Comparison of ENCODE assay signal across 17 mouse cellular contexts in genomic region chr7:115333046-115333577, GRCm38 (mm10).
DNase-seq lines count a peak whose midpoint lies in the region; ATAC-seq and TF ChIP-seq lines count a peak whose summit lies in the region.
"Had no signal": no experiment of that assay in that cellular context is flagged by ENCODE, and none has a peak within 500 bp of the region (broad histone marks: within the 10 kb centered on the region; RNA-seq: fewer than 3 reads in every experiment).

No protein-coding gene starts in this region.

- H3K27ac ChIP-seq in intestine, postnatal 0 days (ENCODE audit: low read depth, low read length), result no peak overlapping the region
- H3K27ac ChIP-seq: heart, embryonic 10.5 days; hindbrain, embryonic 10.5 days; stomach, embryonic 15.5 days had no signal

- no peak for TF ChIP-seq CTCF in intestine, postnatal 0 days (IDR thresholded peaks at IDR 0.05; ENCODE audit: low read depth)

- WGBS in intestine, postnatal 0 days, result 58% methylated on average over 1 of the region's 1 CpGs

- H3K4me3 ChIP-seq in intestine, postnatal 0 days (ENCODE audit: low read depth, low read length), result no peak overlapping the region
- H3K4me3 ChIP-seq: heart, embryonic 10.5 days; hindbrain, embryonic 10.5 days; stomach, embryonic 15.5 days had no signal

- no peaks in the 10 kb centered on the region for H3K4me1 ChIP-seq in intestine, postnatal 0 days (replicated peaks; ENCODE audit: control insufficient read depth, insufficient read depth, low read length)
- H3K4me1 ChIP-seq: hindbrain, embryonic 10.5 days; stomach, embryonic 15.5 days had no signal

- DNase-seq in heart, postnatal 10 days, result peak; percentile 16 to 27
- no peak for DNase-seq in heart, postnatal 14 days
- peak; percentile 67 for DNase-seq in Muller cell, postnatal 12 days (ENCODE audit: inconsistent ontology term)
- peak; percentile 46 for DNase-seq in adrenal gland, adult 8-10 months
- DNase-seq in cerebellum, adult 8-10 months, result peak; percentile 14
- no peak for DNase-seq in retina, embryonic 14.5 days (ENCODE audit: low spot score)
- no peak for DNase-seq in thymus, postnatal 36 days
- DNase-seq: forebrain, postnatal 0 days; layer of hippocampus, postnatal 36 days; left cerebral cortex, postnatal 4 days; lung, postnatal 10 days; thymus, postnatal 25 days had no signal

- no peak for ATAC-seq in intestine, postnatal 0 days
- ATAC-seq: forebrain, postnatal 0 days had no signal

- no peaks in the 10 kb centered on the region for H3K9me3 ChIP-seq in intestine, postnatal 0 days (ENCODE audit: control insufficient read depth)
- H3K9me3 ChIP-seq: stomach, embryonic 15.5 days had no signal

- H3K27me3 ChIP-seq in intestine, postnatal 0 days (replicated peaks; ENCODE audit: control insufficient read depth, insufficient read depth, low read length), result no peaks in the 10 kb centered on the region
- H3K27me3 ChIP-seq: stomach, embryonic 15.5 days had no signal

- no peak overlapping the region for H3K9ac ChIP-seq in intestine, postnatal 0 days (ENCODE audit: low read depth, low read length)
- H3K9ac ChIP-seq: forebrain, postnatal 0 days; stomach, embryonic 15.5 days had no signal

- no peak overlapping the region for H3K4me2 ChIP-seq in intestine, postnatal 0 days (replicated peaks; ENCODE audit: low read depth)
- H3K4me2 ChIP-seq: liver, embryonic 11.5 days; stomach, embryonic 15.5 days had no signal

- intact Hi-C loops in heart, postnatal 10 days (cut with DNase I), result no loop called here
- intact Hi-C loops in heart, postnatal 14 days (cut with DNase I), result no loop called here

- no peaks in the 10 kb centered on the region for H3K36me3 ChIP-seq in intestine, postnatal 0 days (ENCODE audit: control insufficient read depth, insufficient read depth)
- H3K36me3 ChIP-seq: heart, embryonic 10.5 days; hindbrain, embryonic 10.5 days; stomach, embryonic 15.5 days had no signal

Comparison
In these comparisons a context has a peak if more than half of its experiments do, and no peak if none do; other contexts are left out.
1. DNase-seq: peak in heart, postnatal 10 days (2 of 2), Muller cell, postnatal 12 days (single experiment), adrenal gland, adult 8-10 months (single experiment) and cerebellum, adult 8-10 months (single experiment); none in heart, postnatal 14 days (0 of 2), retina, embryonic 14.5 days (single experiment) and thymus, postnatal 36 days (0 of 2).